Mouse (Mus musculus) forebrain, embryonic 15.5 days (tissue): ENCODE data around the gene Ttk. TPM values are rescaled to one million over a fixed set of nuclear protein-coding genes. Genes with fewer than 3 reads are reported as not detected.

Experiments
- ATAC-seq: fragments of 200-750 bp; cut with Nextera tagmentation; replicated peaks from 2 replicates; pipeline ENCODE4 v1.8.0; 2017; ENCODE audit warnings: mild to moderate bottlenecking, moderate TSS enrichment, moderate library complexity
- H3K27ac ChIP-seq: fragments of 300-500 bp; sonication (generic); replicated peaks from 2 replicates; pipeline ENCODE4 v1.5.1; 2015; ENCODE audit warnings: mild to moderate bottlenecking, inconsistent platforms
- H3K27me3 ChIP-seq: fragments of 300-500 bp; sonication (generic); 2 replicates; pipeline ENCODE4 v1.6.1; 2015; ENCODE audit warnings: inconsistent platforms
- H3K36me3 ChIP-seq: fragments of 300-500 bp; sonication (generic); 2 replicates; pipeline ENCODE4 v1.6.1; 2015; ENCODE audit warnings: mild to moderate bottlenecking, inconsistent platforms
- H3K4me1 ChIP-seq: fragments of 300-500 bp; sonication (generic); 2 replicates; pipeline ENCODE4 v1.6.1; 2015; ENCODE audit warnings: inconsistent platforms
- H3K4me2 ChIP-seq: fragments of 300-500 bp; sonication (generic); replicated peaks from 2 replicates; pipeline ENCODE4 v1.6.1; 2015; ENCODE audit warnings: mild to moderate bottlenecking, inconsistent platforms
- H3K4me3 ChIP-seq: fragments of 300-500 bp; sonication (generic); 2 replicates; pipeline ENCODE4 v1.5.1; 2015; ENCODE audit warnings: mild to moderate bottlenecking, inconsistent platforms
- H3K9ac ChIP-seq: fragments of 300-500 bp; sonication (generic); replicated peaks from 2 replicates; pipeline ENCODE4 v1.6.1; 2015; ENCODE audit warnings: mild to moderate bottlenecking, inconsistent platforms
- H3K9me3 ChIP-seq: fragments of 300-500 bp; sonication (generic); 2 replicates; pipeline ENCODE4 v1.6.1; 2016; ENCODE audit warnings: inconsistent platforms
- WGBS: fragments of 180-500 bp; shearing (Covaris S2); methylation state at CpG from one replicate; pipeline ENCODE4 v1.1.7; 2015; ENCODE audit warnings: mixed read lengths; 5-methylcytosine and 5-hydroxymethylcytosine counted together
- polyA plus RNA-seq: library from polyadenylated mRNA; unstranded; fragments of >200 nt; fragmentation: Nextera tagmentation; extraction: Ambion mirVana; gene quantifications from 2 replicates; pipeline ENCODE4 v1.2.1, GENCODE M21; 2015

The Ttk gene
- polyA plus RNA-seq, 1 experiment from 2014 or later, result 17.3 TPM

GRCm38 (mm10) chr9:83907017-83907416, 72.5 kb downstream of the Ttk start:
- no peak for ATAC-seq
- H3K4me3 ChIP-seq, result no peak overlapping the region
- no peak overlapping the region for H3K4me2 ChIP-seq
- no peaks in the 10 kb centered on the region for H3K4me1 ChIP-seq
- H3K9ac ChIP-seq, result no peak overlapping the region
- no peaks in the 10 kb centered on the region for H3K36me3 ChIP-seq
- no peak overlapping the region for H3K27ac ChIP-seq
- H3K27me3 ChIP-seq, result no peaks in the 10 kb centered on the region
- no peaks in the 10 kb centered on the region for H3K9me3 ChIP-seq
- WGBS, result 90% methylated on average over 3 of the region's 3 CpGs

GRCm38 (mm10) chr9:83909836-83910235, 75.3 kb downstream of the Ttk start:
- WGBS, result 93% methylated on average over 2 of the region's 2 CpGs
- Histone ChIP-seq H3K36me3 (no peaks in the 10 kb centered on the region), H3K27ac (no peak overlapping the region), H3K9ac (no peak overlapping the region), H3K9me3 (no peaks in the 10 kb centered on the region), H3K4me1 (no peaks in the 10 kb centered on the region), H3K4me3 (no peak overlapping the region), H3K27me3 (no peaks in the 10 kb centered on the region), H3K4me2 (no peak overlapping the region)
- no peak for ATAC-seq

DNA sequence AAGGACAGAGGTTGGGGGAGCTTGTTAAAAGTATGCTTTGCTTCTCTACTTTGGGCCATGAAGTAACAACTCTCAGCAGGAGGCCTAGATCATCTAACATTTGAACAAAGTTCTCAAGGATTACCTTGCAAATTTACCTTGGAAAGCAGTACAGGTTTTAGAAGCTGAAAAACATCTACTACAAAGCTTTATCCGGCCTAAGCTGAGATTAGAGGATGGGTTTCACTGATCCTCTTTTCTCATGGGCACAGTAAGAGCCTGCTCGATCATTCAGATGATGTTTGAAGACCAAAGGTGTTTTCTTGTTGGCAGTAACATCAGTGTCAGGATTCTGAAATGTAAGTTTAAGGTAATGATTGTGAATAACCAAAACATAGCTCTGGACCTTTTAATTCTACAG, 76.4 kb downstream of the Ttk start:
- Histone ChIP-seq H3K27me3 (no peaks in the 10 kb centered on the region), H3K4me2 (no peak overlapping the region), H3K9ac (no peak overlapping the region), H3K4me3 (no peak overlapping the region), H3K9me3 (no peaks in the 10 kb centered on the region), H3K27ac (no peak overlapping the region), H3K4me1 (no peaks in the 10 kb centered on the region), H3K36me3 (no peaks in the 10 kb centered on the region)
- 81% methylated on average over 2 of the region's 2 CpGs for WGBS
- no peak for ATAC-seq

Other genes starting within 250 kb of the Ttk start
- 66.1 and 72.0 TPM in 2 replicates for gene Elovl4, start 28.4 kb upstream of the Ttk start, polyA plus RNA-seq
- 34.2 and 36.0 TPM in 2 replicates for gene Bckdhb, start 90.5 kb downstream of the Ttk start, polyA plus RNA-seq